Mouse (Mus musculus): ENCODE data around the gene Trim66. TPM values are rescaled to one million over a fixed set of nuclear protein-coding genes. Genes with fewer than 3 reads are reported as not detected.
A peak's percentile ranks its signal among the peaks of the same experiment; 100 is the strongest.

Gene Trim66
- total RNA-seq, 1 experiment: 0.62 TPM

DNA sequence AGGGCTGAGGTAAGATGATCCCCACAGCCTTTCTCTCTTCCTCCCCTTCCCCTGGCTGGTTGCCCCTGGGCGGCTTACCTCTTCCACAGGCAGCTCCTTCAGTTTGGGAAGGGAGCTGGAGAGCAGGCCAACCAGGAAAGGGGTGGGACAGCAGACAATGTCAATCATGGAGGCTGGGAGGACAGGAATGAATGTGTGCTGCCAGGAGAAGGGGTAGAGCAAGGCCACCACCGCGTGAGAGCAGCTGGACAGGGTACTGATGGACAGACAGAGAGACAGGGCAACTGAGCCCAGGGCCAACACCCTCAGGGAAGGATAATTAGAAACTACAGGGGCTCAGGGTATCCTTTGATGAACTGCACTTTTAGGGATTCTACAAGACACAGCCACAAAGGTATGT is 19.6 kb upstream of the Trim66 start:
- H3K27ac ChIP-seq (ENCODE audit: insufficient read depth, low read depth, low read length, poor library complexity, severe bottlenecking): no peak overlapping the region
- H3K36me3 ChIP-seq (ENCODE audit: control insufficient read depth, insufficient read depth, low read length, poor library complexity, severe bottlenecking): peaks cover 17% of the 10 kb centered on the region
- H3K4me3 ChIP-seq (ENCODE audit: insufficient read depth in 1 of 2, low read depth in 1 of 2, low read length in 2 of 2, poor library complexity in 1 of 2, severe bottlenecking in 1 of 2): no peak overlapping the region
- H3K4me1 ChIP-seq (ENCODE audit: control insufficient read depth in 2 of 2, insufficient read depth in 2 of 2, low read length in 2 of 2, poor library complexity in 1 of 2): peaks cover 0 to 2% of the 10 kb centered on the region in 2 experiments; a peak in 1 of 4 replicates
- no peaks in the 10 kb centered on the region for H3K9me3 ChIP-seq (ENCODE audit: control insufficient read depth, insufficient read depth, low read depth, low read length)
- TF ChIP-seq HCFC1 (IDR thresholded peaks at IDR 0.05; ENCODE audit: borderline replicate concordance, insufficient read depth, low read length) (no peak), MAFK (IDR thresholded peaks at IDR 0.05; ENCODE audit: insufficient read depth, low read depth, low read length) (no peak), CHD2 (IDR thresholded peaks at IDR 0.05; ENCODE audit: low read depth, low read length) (no peak), ZNF384 (IDR thresholded peaks at IDR 0.05; ENCODE audit: low read depth, low read length) (no peak), ZC3H11A (IDR thresholded peaks at IDR 0.05; ENCODE audit: borderline replicate concordance, low read depth, low read length) (no peak)
- DNase-seq (ENCODE audit: low read depth, low spot score): no peak
- H3K9ac ChIP-seq (ENCODE audit: insufficient read depth, low read depth, low read length, poor library complexity, severe bottlenecking): no peak overlapping the region
- in situ Hi-C loops (cut with MboI; ENCODE audit: low sequenced_read_pairs in 2 of 2, unreplicated experiment in 2 of 2): loop anchor here in 1 of 2 experiments (10.0 kb wide), 1 partner anchor 157 kb away; no protein-coding TSS in a partner anchor

DNA sequence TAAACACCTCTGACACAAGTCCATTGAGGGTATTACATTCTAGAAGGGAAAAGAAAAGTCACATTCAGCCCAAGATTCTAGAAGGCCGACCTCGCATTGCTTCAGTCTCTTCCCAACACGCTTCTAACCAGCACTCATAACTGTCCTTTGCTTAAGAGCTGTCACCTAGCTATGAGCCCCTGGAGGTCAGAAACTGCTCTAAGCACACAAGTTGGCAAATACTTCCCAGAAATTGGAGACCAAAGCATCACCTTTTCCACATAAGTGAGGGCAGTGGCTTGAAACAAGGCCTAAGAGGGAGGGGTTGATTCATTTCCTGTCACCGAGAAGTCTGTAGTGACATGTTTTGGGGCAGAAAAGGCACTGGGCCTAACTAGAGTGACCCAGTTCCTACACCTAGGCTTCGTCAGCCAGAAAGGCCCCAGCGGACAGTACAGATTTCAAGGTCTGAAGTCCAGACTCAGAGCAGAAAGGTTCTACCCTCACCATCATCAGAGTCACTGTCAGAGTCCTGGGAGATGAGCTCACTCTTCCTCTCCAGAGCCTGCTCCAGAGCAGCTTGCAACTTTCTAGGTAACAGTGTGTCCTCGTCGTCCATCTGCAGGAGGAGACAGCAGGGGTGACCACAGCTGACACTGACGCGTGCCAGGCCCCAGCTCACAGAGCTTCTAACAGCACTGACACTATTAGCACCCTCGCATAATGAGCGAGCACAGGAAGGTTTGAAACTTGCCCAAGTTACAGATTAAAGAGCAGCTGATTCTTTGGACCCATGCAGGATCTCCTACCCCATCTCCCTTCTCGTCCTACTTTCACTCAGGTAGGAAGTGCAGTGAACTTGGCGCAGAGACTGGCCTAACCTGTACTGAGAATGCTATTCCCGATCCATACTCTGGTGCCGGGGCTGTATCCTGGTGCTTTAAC is 18.1 kb upstream of the Trim66 start:
- no peak for DNase-seq (ENCODE audit: low read depth, low spot score)
- Histone ChIP-seq H3K4me1 (ENCODE audit: control insufficient read depth in 2 of 2, insufficient read depth in 2 of 2, low read length in 2 of 2, poor library complexity in 1 of 2) (peaks cover 0 to 2% of the 10 kb centered on the region in 2 experiments; a peak in 1 of 4 replicates), H3K9ac (ENCODE audit: insufficient read depth, low read depth, low read length, poor library complexity, severe bottlenecking) (no peak overlapping the region), H3K36me3 (ENCODE audit: control insufficient read depth, insufficient read depth, low read length, poor library complexity, severe bottlenecking) (peaks cover 29% of the 10 kb centered on the region), H3K9me3 (ENCODE audit: control insufficient read depth, insufficient read depth, low read depth, low read length) (no peaks in the 10 kb centered on the region), H3K27ac (ENCODE audit: insufficient read depth, low read depth, low read length, poor library complexity, severe bottlenecking) (no peak overlapping the region), H3K4me3 (ENCODE audit: insufficient read depth in 1 of 2, low read depth in 1 of 2, low read length in 2 of 2, poor library complexity in 1 of 2, severe bottlenecking in 1 of 2) (no peak overlapping the region)
- TF ChIP-seq ZC3H11A (IDR thresholded peaks at IDR 0.05; ENCODE audit: borderline replicate concordance, low read depth, low read length) (no peak), MAFK (IDR thresholded peaks at IDR 0.05; ENCODE audit: insufficient read depth, low read depth, low read length) (no peak), CHD2 (IDR thresholded peaks at IDR 0.05; ENCODE audit: low read depth, low read length) (no peak; the same call in 1 of the 2 replicates), ZNF384 (IDR thresholded peaks at IDR 0.05; ENCODE audit: low read depth, low read length) (no peak), HCFC1 (IDR thresholded peaks at IDR 0.05; ENCODE audit: borderline replicate concordance, insufficient read depth, low read length) (no peak)
- in situ Hi-C loops (cut with MboI; ENCODE audit: low sequenced_read_pairs in 2 of 2, unreplicated experiment in 2 of 2): loop anchor here in 1 of 2 experiments (10.0 kb wide), 1 partner anchor 159 kb away; no protein-coding TSS in a partner anchor

DNA sequence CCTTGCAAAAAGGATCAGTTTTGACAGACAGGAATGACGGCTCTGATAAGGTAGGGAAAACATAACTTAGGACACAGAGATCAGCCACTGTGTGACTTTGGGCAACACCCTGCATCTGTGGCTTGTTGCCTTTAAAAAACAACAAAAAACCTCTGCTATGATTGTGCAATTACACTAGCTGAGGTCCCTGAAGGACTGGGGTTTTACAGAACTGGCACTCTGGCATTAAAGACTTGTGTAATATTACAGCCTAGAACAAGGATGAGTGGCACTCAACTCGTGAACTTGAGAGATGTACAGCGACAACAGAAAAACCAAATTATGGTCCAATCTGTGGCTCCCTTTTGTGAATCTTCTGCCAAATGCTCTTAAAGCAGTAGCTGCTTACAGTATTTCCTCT is 16.8 kb upstream of the Trim66 start:
- TF ChIP-seq ZC3H11A (IDR thresholded peaks at IDR 0.05; ENCODE audit: borderline replicate concordance, low read depth, low read length) (no peak), CHD2 (IDR thresholded peaks at IDR 0.05; ENCODE audit: low read depth, low read length) (no peak), HCFC1 (IDR thresholded peaks at IDR 0.05; ENCODE audit: borderline replicate concordance, insufficient read depth, low read length) (no peak), ZNF384 (IDR thresholded peaks at IDR 0.05; ENCODE audit: low read depth, low read length) (no peak), MAFK (IDR thresholded peaks at IDR 0.05; ENCODE audit: insufficient read depth, low read depth, low read length) (no peak)
- Histone ChIP-seq H3K27ac (ENCODE audit: insufficient read depth, low read depth, low read length, poor library complexity, severe bottlenecking) (no peak overlapping the region), H3K36me3 (ENCODE audit: control insufficient read depth, insufficient read depth, low read length, poor library complexity, severe bottlenecking) (peaks cover 41% of the 10 kb centered on the region), H3K4me1 (ENCODE audit: control insufficient read depth in 2 of 2, insufficient read depth in 2 of 2, low read length in 2 of 2, poor library complexity in 1 of 2) (peaks cover 0 to 2% of the 10 kb centered on the region in 2 experiments; a peak in 1 of 4 replicates), H3K4me3 (ENCODE audit: insufficient read depth in 1 of 2, low read depth in 1 of 2, low read length in 2 of 2, poor library complexity in 1 of 2, severe bottlenecking in 1 of 2) (no peak overlapping the region), H3K9ac (ENCODE audit: insufficient read depth, low read depth, low read length, poor library complexity, severe bottlenecking) (no peak overlapping the region), H3K9me3 (ENCODE audit: control insufficient read depth, insufficient read depth, low read depth, low read length) (no peaks in the 10 kb centered on the region)
- in situ Hi-C loops (cut with MboI; ENCODE audit: low sequenced_read_pairs in 2 of 2, unreplicated experiment in 2 of 2): loop anchor here in 1 of 2 experiments (10.0 kb wide), 1 partner anchor 160 kb away; no protein-coding TSS in a partner anchor
- DNase-seq (ENCODE audit: low read depth, low spot score): peak; percentile 9

DNA sequence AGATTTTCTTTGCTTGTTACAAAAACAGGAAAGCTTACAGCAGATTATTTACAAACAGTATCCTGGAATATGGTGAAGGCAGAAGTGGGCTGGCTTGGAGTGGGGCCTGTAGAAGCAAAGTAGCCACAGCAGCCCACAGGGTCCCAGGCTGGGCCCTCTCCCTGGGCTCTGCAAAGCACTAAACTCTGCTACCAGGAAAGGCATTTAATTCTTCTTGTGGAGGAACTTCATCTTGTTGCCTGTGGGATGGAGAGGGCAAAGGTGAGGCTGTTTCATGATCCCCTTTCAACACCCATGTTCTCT is 16.5 kb upstream of the Trim66 start:
- Histone ChIP-seq H3K4me1 (ENCODE audit: control insufficient read depth in 2 of 2, insufficient read depth in 2 of 2, low read length in 2 of 2, poor library complexity in 1 of 2) (peaks cover 0 to 2% of the 10 kb centered on the region in 2 experiments; a peak in 1 of 4 replicates), H3K4me3 (ENCODE audit: insufficient read depth in 1 of 2, low read depth in 1 of 2, low read length in 2 of 2, poor library complexity in 1 of 2, severe bottlenecking in 1 of 2) (no peak overlapping the region), H3K9me3 (ENCODE audit: control insufficient read depth, insufficient read depth, low read depth, low read length) (no peaks in the 10 kb centered on the region), H3K36me3 (ENCODE audit: control insufficient read depth, insufficient read depth, low read length, poor library complexity, severe bottlenecking) (peaks cover 45% of the 10 kb centered on the region), H3K9ac (ENCODE audit: insufficient read depth, low read depth, low read length, poor library complexity, severe bottlenecking) (no peak overlapping the region), H3K27ac (ENCODE audit: insufficient read depth, low read depth, low read length, poor library complexity, severe bottlenecking) (no peak overlapping the region)
- in situ Hi-C loops (cut with MboI; ENCODE audit: low sequenced_read_pairs in 2 of 2, unreplicated experiment in 2 of 2): loop anchor here in 1 of 2 experiments (10.0 kb wide), 1 partner anchor 160 kb away; no protein-coding TSS in a partner anchor
- no peak for DNase-seq (ENCODE audit: low read depth, low spot score)
- TF ChIP-seq ZNF384 (IDR thresholded peaks at IDR 0.05; ENCODE audit: low read depth, low read length) (no peak), CHD2 (IDR thresholded peaks at IDR 0.05; ENCODE audit: low read depth, low read length) (no peak), HCFC1 (IDR thresholded peaks at IDR 0.05; ENCODE audit: borderline replicate concordance, insufficient read depth, low read length) (no peak), MAFK (IDR thresholded peaks at IDR 0.05; ENCODE audit: insufficient read depth, low read depth, low read length) (no peak), ZC3H11A (IDR thresholded peaks at IDR 0.05; ENCODE audit: borderline replicate concordance, low read depth, low read length) (no peak)

Data from ES-E14 (cell line).